Mouse (Mus musculus) cortical plate, adult 2 months (tissue): Measurements from ENCODE around the gene Rnf130. TPM values are rescaled to one million over a fixed set of nuclear protein-coding genes. Genes with fewer than 3 reads are reported as not detected.
A peak's percentile ranks its signal among the peaks of the same experiment; 100 is the strongest.

Experiments
- H3K27ac ChIP-seq: fragments of 200-500 bp; 2 replicates; pipeline ENCODE4 v1.5.1; 2012; ENCODE audit warnings: low read length, control low read depth, inconsistent platforms; ENCODE audit not compliant: insufficient read depth
- H3K4me1 ChIP-seq: fragments of 200-500 bp; 2 replicates; pipeline ENCODE4 v1.6.1; 2011; ENCODE audit warnings: low read length; ENCODE audit not compliant: control insufficient read depth, insufficient read depth
- H3K4me3 ChIP-seq: fragments of 200-500 bp; 2 replicates; pipeline ENCODE4 v1.5.1; 2011; ENCODE audit warnings: mild to moderate bottlenecking, low read length, control low read depth; ENCODE audit not compliant: insufficient read depth
- CTCF ChIP-seq: fragments of 200-500 bp; IDR thresholded peaks from 2 replicates; pipeline ENCODE4 v1.5.1; 2011; ENCODE audit warnings: mild to moderate bottlenecking, control low read depth, low read length; ENCODE audit not compliant: insufficient read depth; ENCODE audit errors: extremely low read depth
- POLR2A ChIP-seq: fragments of 200-500 bp; IDR thresholded peaks from 2 replicates; pipeline ENCODE4 v1.6.1; 2011; ENCODE audit warnings: mild to moderate bottlenecking, low read length, control low read depth; ENCODE audit not compliant: insufficient read depth; ENCODE audit errors: extremely low read depth
- polyA plus RNA-seq: library from polyadenylated mRNA; depleted of rRNA; stranded (reverse); fragments of >200 nt; gene quantifications from 2 replicates; pipeline ENCODE4 v1.2.3, GENCODE M21; 2012

The Rnf130 gene
- polyA plus RNA-seq, 1 experiment, result 58.1 TPM

GRCm38 (mm10) chr11:49986277-49987036, 38.7 kb upstream of the Rnf130 start:
- Histone ChIP-seq H3K4me3 (no peak overlapping the region), H3K27ac (no peak overlapping the region), H3K4me1 (no peaks in the 10 kb centered on the region)
- TF ChIP-seq CTCF (peak; percentile 97), POLR2A (no peak)

GRCm38 (mm10) chr11:49994536-49994935, 30.6 kb upstream of the Rnf130 start:
- H3K27ac ChIP-seq, result no peak overlapping the region
- H3K4me1 ChIP-seq, result no peaks in the 10 kb centered on the region; the same call in 1 of the 2 replicates
- no peak for TF ChIP-seq CTCF
- no peak for TF ChIP-seq POLR2A

GRCm38 (mm10) chr11:49996398-49996797, 28.7 kb upstream of the Rnf130 start:
- TF ChIP-seq POLR2A (no peak), CTCF (no peak)

More at GRCm38 (mm10) chr11:49994536-49994935, 30.6 kb upstream of the Rnf130 start:
- H3K4me3 ChIP-seq, result no peak overlapping the region

GRCm38 (mm10) chr11:49997321-49997720, 27.8 kb upstream of the Rnf130 start:
- H3K4me1 ChIP-seq, result no peaks in the 10 kb centered on the region
- no peak overlapping the region for H3K4me3 ChIP-seq
- H3K27ac ChIP-seq, result no peak overlapping the region
- no peak for TF ChIP-seq POLR2A

More at GRCm38 (mm10) chr11:49996398-49996797, 28.7 kb upstream of the Rnf130 start:
- H3K27ac ChIP-seq, result no peak overlapping the region
- no peaks in the 10 kb centered on the region; the same call in 1 of the 2 replicates for H3K4me1 ChIP-seq
- no peak overlapping the region for H3K4me3 ChIP-seq

GRCm38 (mm10) chr11:50002853-50003252, 22.3 kb upstream of the Rnf130 start:
- Histone ChIP-seq H3K4me1 (no peaks in the 10 kb centered on the region), H3K4me3 (no peak overlapping the region), H3K27ac (no peak overlapping the region)
- no peak for TF ChIP-seq POLR2A
- no peak for TF ChIP-seq CTCF

- Histone ChIP-seq H3K27ac (no peak overlapping the region), H3K4me1 (no peaks in the 10 kb centered on the region), H3K4me3 (no peak overlapping the region)
- TF ChIP-seq CTCF, result no peak
- no peak for TF ChIP-seq POLR2A
These were observed 17.4 kb upstream of the Rnf130 start for GRCm38 (mm10) chr11:50007776-50008175.

GRCm38 (mm10) chr11:50008231-50008630, 16.9 kb upstream of the Rnf130 start:
- Histone ChIP-seq H3K4me3 (no peak overlapping the region), H3K4me1 (no peaks in the 10 kb centered on the region), H3K27ac (no peak overlapping the region)
- TF ChIP-seq POLR2A (no peak), CTCF (no peak)

GRCm38 (mm10) chr11:50013016-50013415, 12.1 kb upstream of the Rnf130 start:
- Histone ChIP-seq H3K4me3 (no peak overlapping the region), H3K4me1 (no peaks in the 10 kb centered on the region), H3K27ac (no peak overlapping the region)
- TF ChIP-seq POLR2A (no peak), CTCF (no peak)

GRCm38 (mm10) chr11:50016503-50016902, 8.6 kb upstream of the Rnf130 start:
- no peak for TF ChIP-seq CTCF
- TF ChIP-seq POLR2A, result no peak
- Histone ChIP-seq H3K4me3 (no peak overlapping the region), H3K4me1 (no peaks in the 10 kb centered on the region), H3K27ac (no peak overlapping the region)

GRCm38 (mm10) chr11:50017511-50017910, 7.6 kb upstream of the Rnf130 start:
- TF ChIP-seq CTCF (no peak), POLR2A (no peak)
- no peaks in the 10 kb centered on the region for H3K4me1 ChIP-seq
- H3K27ac ChIP-seq, result no peak overlapping the region
- H3K4me3 ChIP-seq, result no peak overlapping the region
